Mouse (Mus musculus) liver, postnatal 0 days (tissue): ENCODE data around the gene Zfp36l2.

Source experiments
- CTCF ChIP-seq: sonication (generic); IDR thresholded peaks from 2 replicates; pipeline ENCODE4 v1.5.1; 2016; ENCODE audit warnings: antibody characterized with exemption, low read depth
- EP300 ChIP-seq: IDR thresholded peaks from 2 replicates; pipeline ENCODE4 v1.6.1; 2016; ENCODE audit warnings: antibody characterized with exemption, low read depth, mild to moderate bottlenecking

DNA sequence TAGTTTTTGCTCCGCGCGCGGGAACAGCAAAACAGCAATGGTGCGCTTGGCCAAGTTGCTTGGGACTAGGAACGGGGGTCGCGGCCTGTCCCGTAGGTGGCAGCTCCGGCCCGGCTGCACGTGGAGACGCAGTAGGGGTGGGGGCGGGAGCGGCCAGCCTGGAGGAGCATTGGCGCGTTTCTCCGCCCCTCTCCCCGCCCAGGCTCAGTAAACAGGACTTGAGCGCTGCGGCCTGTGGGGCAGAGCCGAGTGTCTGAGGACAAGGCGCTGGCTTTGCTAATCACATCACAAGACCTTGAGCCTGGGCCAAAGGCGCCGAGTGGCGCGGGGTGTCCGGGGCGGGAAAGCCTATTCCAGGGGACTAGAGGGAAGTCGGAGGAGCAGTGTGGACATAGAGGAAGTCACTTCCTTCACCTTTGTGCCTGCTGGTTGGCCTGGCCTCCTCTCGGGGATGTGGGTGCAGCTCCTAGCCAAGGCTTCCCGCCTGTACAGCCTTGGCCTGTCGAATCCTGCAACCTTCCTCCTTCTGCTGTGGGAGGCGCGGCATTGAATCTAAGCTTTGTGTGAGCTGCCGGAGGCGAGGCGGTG lies 721 bp upstream of the Zfp36l2 start:
- TF ChIP-seq CTCF (peak; percentile 1), EP300 (peak; percentile 49; the same call in 1 of the 2 replicates)
